Mouse (Mus musculus) cerebellum, adult 8-10 months (tissue): Measurements from ENCODE around the gene Gm47841.
A peak's percentile ranks its signal among the peaks of the same experiment; 100 is the strongest.

Experiments used
- DNase-seq: peaks from one replicate; pipeline ENCODE4 v3.0.0; 2022

Gm47841 gene

DNA sequence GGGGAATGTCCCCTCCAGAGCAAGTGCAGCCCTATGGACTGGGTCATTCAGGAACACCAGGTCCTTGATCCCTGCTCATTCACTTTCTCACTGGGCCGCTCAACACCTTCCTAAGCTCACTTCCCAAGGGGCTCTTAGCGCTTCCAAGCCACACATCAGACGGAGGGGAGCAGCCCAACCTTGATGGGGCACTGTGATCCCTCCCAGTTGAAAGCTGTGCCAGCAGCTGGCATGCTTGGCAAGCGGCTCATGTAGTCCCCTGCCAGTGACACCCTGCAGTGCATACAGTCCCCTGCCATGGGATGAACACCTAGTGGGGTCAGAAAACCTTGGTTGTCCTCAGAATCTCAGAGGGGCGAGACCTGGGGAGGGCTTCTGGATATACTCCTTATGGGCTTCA lies 26.9 kb upstream of the Gm47841 start:
- DNase-seq = no peak

- no peak for DNase-seq
Observed at GRCm38 (mm10) chr15:101072736-101073135, 25.5 kb upstream of the Gm47841 start.

- DNase-seq = no peak
Observed at GRCm38 (mm10) chr15:101070762-101071161, 23.6 kb upstream of the Gm47841 start.

DNA sequence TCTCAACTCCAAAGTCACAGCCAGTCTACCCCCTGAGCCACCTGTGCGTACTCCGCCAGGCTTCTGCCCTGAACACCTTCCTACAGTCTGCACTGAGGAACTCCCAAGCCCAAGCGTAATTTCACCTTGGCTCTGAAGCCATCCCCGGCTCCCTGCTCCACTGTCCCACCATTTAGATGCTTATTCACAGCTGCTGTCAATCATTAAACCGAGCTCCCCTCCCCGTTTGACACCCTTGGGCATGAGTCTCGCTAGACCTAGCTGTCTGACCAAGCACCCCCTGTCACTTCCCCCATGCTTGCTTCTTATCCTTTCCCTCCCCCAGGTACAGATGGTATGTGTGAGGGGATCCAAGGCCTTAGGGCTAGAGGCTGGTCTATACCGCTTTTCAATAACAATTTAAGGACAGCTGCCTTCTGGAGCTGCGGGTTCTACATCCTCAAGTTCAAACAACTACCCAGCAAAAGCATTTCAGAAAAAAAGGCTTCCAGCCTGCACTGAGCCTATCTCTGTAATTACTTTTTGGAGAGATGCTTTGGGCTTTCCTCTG lies 22.5 kb upstream of the Gm47841 start:
- no peak for DNase-seq

- DNase-seq = no peak
Observed at GRCm38 (mm10) chr15:101068671-101069070, 21.5 kb upstream of the Gm47841 start.

DNA sequence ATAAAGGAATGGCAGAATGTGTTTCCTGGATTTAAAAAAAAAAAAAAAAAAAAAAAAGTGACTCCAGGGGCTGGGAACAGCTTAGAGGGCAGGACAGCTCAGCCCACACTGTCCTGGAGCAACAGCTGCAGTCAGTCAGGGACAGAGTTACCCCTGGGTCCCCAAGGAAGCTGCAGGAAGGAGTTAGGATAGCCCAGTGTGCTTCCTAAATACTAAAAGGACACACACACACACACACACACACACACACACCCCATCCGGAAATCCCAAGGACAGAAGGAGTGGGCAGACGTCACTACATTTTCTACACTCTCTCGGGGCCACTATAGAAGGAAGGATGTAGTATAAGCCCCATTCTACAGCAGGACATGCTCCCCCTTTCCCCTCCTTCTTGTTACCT lies 20.8 kb upstream of the Gm47841 start:
- no peak for DNase-seq

GRCm38 (mm10) chr15:101066920-101067696 lies 19.9 kb upstream of the Gm47841 start:
- no peak for DNase-seq

DNA sequence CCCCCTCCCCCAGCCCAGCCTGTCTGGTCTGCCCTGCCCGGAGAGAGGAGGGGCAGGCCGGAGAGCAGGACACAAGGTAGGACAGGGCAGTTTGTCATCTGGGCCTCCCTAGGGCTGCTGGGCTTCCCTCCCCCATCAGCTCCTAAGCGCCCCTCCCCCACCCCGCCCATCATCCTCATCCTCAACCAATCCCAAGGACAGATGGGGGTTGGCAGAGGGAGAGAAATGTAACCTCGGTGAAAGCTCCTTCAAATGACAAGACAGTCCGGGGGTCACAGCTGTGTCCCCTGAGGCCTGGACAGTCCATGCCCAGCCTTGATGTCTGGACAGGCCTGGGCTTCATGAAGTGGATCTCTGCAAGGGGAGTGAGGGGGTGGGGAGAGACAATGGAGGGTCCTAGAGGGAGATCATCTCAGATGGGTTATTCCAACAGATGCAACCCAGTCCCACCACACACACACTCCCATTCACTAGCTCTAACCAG lies 19.2 kb upstream of the Gm47841 start:
- DNase-seq = no peak

- DNase-seq = no peak
Observed at GRCm38 (mm10) chr15:101065069-101065468, 17.9 kb upstream of the Gm47841 start.

GRCm38 (mm10) chr15:101060280-101060852 lies 13.2 kb upstream of the Gm47841 start:
- no peak for DNase-seq

GRCm38 (mm10) chr15:101059570-101060279 lies 12.5 kb upstream of the Gm47841 start:
- DNase-seq = no peak

- DNase-seq = no peak
Observed at GRCm38 (mm10) chr15:101056225-101056624, 9.0 kb upstream of the Gm47841 start.

DNA sequence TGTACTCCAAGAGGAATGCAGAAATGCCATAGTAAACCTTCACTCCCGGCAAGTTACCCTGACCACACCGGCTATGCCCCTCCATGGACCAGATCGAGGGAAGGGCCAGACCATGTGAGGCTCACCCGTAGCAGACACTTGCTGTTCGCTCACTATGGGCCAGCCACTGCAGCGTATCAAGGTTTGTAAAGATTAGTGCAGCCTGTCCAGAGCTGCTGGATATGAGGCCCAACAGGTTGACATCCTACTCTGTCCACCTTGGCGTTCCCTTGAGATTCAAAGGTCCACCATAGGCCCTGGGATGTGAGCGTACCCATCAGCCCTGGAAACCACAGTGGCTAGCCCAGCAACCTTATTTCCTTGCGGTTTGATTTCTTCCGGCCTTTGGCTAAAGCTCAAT lies 7.3 kb upstream of the Gm47841 start:
- DNase-seq = no peak

- DNase-seq = no peak
Observed at GRCm38 (mm10) chr15:101053832-101054459, 6.7 kb upstream of the Gm47841 start.

DNA sequence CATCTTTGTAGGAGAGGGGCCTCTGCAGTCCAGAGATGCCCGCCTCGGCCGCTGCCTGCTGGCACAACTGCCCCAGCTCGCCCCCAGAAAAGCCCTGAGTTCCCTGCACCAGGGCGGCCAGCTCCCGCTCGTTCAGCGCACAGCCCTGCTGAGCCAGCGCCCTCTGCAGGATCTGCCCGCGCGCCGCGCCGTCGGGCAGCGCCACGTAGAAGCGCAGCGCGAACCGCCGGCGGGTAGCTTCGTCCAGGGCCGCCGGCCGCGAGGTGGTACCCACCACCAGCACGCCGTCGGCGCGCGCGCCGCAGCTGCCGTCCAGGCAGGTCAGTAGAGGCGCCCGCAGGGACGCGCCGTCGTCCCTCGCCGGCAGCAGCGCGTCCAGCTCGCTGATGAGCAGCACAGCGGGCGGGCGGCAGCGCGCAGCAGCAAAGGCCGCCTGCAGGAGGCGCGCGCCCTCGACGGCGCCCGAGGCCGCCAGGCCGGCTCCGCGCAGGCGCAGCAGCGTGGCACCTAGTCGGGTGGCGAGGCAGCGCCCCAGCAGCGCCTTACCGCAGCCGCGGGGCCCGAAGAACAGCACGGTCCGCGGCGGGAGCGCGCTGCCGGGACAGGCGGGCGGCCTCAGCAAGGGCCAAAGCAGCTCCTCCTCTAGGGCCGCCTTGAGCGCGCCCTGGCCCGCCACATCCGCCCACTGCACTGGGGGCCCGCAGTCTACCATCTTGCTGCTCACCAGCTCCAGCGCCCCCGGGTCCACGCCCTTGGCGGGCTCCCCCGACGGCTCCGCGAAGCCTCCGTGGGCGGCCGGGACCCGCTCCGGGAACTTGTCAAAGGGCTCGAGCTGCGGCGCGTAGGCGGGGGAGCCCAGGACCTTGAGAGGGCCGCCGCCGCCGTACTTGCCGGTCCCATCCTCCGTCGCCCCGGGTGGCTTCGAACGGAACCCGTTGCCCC lies 5.6 kb upstream of the Gm47841 start:
- DNase-seq = no peak

DNA sequence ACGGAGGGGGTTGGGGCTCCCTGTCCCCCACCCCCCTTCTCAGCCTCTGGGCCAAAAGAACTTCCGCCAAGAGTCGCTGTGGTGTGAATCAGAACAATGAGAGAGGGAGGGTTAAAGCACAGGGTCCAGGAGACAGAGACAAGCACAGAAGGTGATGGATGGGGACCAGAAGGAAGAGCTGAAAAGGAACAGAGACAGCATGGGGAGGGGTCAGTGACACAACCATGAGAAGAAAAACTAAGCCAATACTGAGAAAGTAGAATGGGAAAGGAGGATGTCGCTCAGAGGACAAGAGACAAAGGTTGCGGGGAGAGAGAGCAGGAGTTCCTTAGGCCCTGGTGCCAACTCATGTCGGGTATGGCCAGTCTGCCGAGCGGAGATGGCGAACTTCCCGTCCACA lies 4.7 kb upstream of the Gm47841 start:
- no peak for DNase-seq

DNA sequence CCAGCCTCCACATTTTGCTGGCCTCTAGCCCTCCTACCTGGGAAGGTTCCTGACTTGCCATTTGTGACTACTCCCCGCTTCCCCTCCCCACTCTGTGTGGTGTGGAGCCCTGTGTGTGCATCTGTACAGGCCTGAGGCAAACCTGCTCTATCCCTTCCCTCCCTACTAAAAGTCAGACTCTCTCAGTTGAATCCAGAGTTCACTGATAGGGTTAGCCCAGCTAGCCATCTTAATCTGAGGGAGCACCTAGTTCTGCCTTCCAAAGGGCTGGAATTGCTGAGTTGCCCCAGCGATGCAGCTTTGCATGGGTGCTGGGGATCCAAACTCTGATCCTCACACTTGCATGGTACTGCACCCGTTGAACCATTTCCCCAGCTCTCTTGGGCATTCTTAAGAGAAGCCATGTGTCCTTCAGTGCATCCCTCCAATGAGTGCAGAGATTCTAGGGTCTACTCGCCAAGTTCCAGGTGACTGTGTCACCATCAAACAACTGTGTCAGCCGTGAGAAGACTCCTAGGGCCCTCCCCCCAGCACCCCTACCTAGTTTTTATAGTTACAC lies 1.2 kb upstream of the Gm47841 start:
- DNase-seq = no peak

DNA sequence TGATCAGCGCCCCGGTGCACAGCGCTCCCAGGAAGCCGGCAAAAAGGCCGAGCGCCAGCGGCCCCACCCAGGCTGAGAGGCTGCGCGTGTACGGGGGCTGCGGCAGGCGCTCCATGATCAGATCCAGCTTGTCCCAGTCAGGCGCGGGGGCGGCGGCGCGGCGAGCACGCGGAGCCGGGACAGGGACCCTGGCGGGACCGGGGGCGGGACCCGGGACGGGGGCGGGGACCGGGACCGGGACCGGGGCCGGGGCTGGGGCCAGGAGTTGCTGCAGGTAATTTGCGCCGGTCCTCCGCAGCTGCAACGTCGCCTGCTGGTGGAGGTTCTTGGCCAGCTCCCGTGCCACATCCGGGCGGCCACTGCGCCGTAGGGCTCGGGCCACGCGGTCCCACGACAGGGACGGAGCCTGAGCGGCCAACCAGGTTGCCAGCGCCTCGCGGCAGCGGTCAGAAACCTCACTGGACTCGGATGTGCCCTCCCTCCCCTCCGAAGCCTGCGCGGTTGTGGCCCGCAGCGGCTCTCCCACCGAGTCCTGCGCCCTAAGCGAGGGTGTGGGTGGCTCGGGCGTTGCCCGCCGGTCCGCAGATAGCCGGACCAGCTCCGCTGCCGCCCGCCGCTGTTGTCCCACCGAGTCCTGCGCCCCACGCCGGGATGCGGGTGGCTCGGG lies 537 bp downstream of the Gm47841 start:
- no peak for DNase-seq

- DNase-seq = no peak
Observed at GRCm38 (mm10) chr15:101046039-101046526, 1.1 kb downstream of the Gm47841 start.

DNA sequence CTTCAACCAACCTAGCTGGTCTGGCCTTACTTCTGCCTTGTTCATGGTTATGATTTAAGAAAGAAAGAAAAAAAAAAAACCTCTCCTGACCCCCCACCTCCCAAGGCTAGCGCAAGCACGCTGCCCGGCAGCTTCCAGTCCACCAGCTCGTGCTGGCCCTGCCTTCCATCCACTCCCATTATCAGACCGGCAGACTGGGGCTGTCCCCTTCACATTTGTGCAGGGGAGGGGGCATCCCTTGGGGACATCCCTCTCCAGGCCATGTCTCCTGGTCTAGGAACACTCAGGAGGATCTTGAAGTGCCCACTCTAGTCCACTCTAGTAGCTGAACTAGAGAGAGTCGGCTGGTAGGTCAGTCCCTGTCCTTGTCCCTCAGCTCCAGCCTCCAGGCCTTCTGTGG lies 2.7 kb downstream of the Gm47841 start:
- DNase-seq = no peak

DNA sequence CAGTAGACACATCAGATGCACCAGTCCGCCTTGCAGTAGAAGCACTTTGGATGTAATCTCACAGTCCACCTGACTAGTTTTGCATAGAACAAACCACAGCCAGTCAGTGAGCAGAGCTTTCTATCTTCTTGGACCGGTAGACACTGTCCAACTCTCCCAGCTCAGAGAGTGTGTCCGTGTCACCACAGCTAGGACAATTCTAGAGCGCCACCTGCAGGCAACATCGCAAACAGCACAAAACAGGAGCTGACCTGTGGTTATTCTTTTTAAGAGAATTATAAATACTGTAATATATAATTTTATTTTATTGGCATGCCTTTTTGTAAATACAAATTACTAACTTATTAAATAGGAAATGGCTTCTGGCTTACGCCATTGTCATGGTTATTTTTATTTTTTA lies 4.6 kb downstream of the Gm47841 start:
- peak; percentile 59 for DNase-seq
